Mouse (Mus musculus) megakaryocyte, embryonic 14.5 days (primary cell): ENCODE measurements at regions not wholly inside any gene's neighbourhood (a gene's known extent, or its start where the extent isn't known, plus 50 kb on each side); places are given as distances from the start of the nearest gene placed in this dataset.

Experiments
- FLI1 ChIP-seq: IDR thresholded peaks from 2 replicates; pipeline ENCODE4 v1.6.1; 2012; ENCODE audit warnings: low read length, inconsistent platforms, mixed read lengths
- GATA1 ChIP-seq: IDR thresholded peaks from 3 replicates; pipeline ENCODE4 v1.6.1; 2012; ENCODE audit warnings: mixed read lengths, low read length, inconsistent platforms, borderline replicate concordance

GRCm38 (mm10) chr13:102540436-102540835 is 152.9 kb upstream of the Cd180 start:
- TF ChIP-seq GATA1 (no peak), FLI1 (no peak)
